Mouse (Mus musculus) C2C12 (cell line): Measurements from ENCODE around the gene Elf2.

Source experiments
- CTCF ChIP-seq: IDR thresholded peaks from one replicate; pipeline ENCODE4 v1.5.1; 2011; ENCODE audit not compliant: control insufficient read depth, insufficient read depth, insufficient read length
- MYOD1 ChIP-seq: IDR thresholded peaks from one replicate; pipeline ENCODE4 v1.6.1; 2011; ENCODE audit warnings: low read depth; ENCODE audit not compliant: control insufficient read depth, insufficient read length
- USF1 ChIP-seq: IDR thresholded peaks from one replicate; pipeline ENCODE4 v1.6.1; 2011; ENCODE audit warnings: low read depth, mild to moderate bottlenecking, control low read depth, moderate library complexity

DNA sequence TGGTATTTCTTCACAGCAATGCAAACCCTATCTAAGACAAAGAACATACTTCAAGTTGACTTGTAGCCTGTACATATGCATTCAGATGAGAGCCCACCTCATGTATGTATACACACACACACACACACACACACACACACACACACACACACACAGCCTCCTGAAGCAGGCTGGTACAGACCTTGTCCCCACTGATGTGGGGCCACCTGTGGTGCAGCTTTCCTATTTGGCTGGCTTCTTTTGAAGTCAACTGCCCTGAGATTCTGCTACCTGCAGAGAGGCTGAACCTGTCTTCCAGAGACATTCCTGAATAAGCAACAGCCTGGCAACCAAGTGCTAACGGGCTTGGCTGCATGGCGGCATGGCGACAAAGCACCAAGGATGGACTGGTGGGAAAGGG is 130.0 kb downstream of the Elf2 start:
- TF ChIP-seq CTCF (no peak), USF1 (no peak), MYOD1 (no peak)
